Mouse (Mus musculus): ENCODE data around the gene Dpyd. TPM values are rescaled to one million over a fixed set of nuclear protein-coding genes. Genes with fewer than 3 reads are reported as not detected.

The Dpyd gene
- polyA plus RNA-seq, 1 experiment from 2014 or later, result 6.4 TPM

DNA sequence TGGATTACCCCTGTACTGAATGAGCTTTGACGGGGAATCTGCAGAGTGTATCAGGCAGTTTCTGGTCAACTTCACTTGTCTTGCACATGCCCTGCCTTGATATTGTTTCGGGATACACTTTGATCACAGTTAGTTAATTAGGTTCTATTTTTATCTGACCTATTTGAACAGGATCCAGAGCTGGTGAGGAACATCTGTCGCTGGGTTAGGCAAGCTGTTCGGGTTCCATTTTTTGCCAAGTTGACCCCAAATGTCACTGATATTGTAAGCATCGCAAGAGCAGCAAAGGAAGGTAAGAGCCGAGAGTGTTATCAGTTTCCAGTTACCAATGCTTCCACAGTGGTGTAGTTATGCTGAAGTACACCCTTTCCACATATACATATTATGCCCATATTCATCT, 632.1 kb downstream of the Dpyd start:
- Histone ChIP-seq H3K9ac (replicated peaks; ENCODE audit: low read length) (no peak overlapping the region), H3K4me3 (ENCODE audit: low read depth, low read length) (no peak overlapping the region), H3K9me3 (replicated peaks; ENCODE audit: control insufficient read depth, low read length) (no peaks in the 10 kb centered on the region), H3K36me3 (replicated peaks; ENCODE audit: control insufficient read depth, insufficient read depth, low read depth, low read length) (no peaks in the 10 kb centered on the region), H3K27ac (replicated peaks; ENCODE audit: low read depth, low read length) (no peak overlapping the region), H3K27me3 (ENCODE audit: control insufficient read depth, insufficient read depth, low read length) (no peaks in the 10 kb centered on the region), H3K4me2 (ENCODE audit: low read depth, low read length) (no peak overlapping the region), H3K4me1 (ENCODE audit: control insufficient read depth, insufficient read depth, low read length) (no peaks in the 10 kb centered on the region)
- 76% methylated on average over 6 of the region's 6 CpGs for WGBS
- no peak for DNase-seq (ENCODE audit: low spot score)
- no peak for ATAC-seq (replicated peaks; ENCODE audit: insufficient number of reproducible peaks, low FRiP score, low TSS enrichment, low read depth)

DNA sequence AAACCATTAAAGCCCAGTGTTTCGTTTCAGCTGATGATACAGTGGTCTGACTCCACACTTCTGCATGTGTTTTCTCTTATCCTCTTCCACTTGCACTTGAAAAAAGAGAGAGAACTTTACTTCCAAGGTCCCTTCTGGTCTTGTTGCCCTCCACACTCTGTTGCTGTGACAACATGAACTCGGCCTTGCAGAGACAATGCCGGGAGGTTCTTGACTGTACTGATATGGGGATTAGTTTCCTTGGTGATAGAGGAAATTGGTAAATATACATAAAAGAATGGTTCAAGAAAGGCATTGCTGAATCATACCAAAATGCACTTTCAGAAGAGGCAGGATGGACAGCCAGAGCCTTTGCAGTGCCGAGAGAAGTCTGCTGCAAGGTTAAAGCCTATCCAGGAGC, 633.7 kb downstream of the Dpyd start:
- no peaks in the 10 kb centered on the region for H3K4me1 ChIP-seq (ENCODE audit: control insufficient read depth, insufficient read depth, low read length)
- no peak for DNase-seq (ENCODE audit: low spot score)
- no peaks in the 10 kb centered on the region for H3K36me3 ChIP-seq (replicated peaks; ENCODE audit: control insufficient read depth, insufficient read depth, low read depth, low read length)
- ATAC-seq (replicated peaks; ENCODE audit: insufficient number of reproducible peaks, low FRiP score, low TSS enrichment, low read depth), result no peak
- no peak overlapping the region for H3K4me3 ChIP-seq (ENCODE audit: low read depth, low read length)
- H3K27ac ChIP-seq (replicated peaks; ENCODE audit: low read depth, low read length), result no peak overlapping the region
- H3K9me3 ChIP-seq (replicated peaks; ENCODE audit: control insufficient read depth, low read length), result no peaks in the 10 kb centered on the region
- H3K4me2 ChIP-seq (ENCODE audit: low read depth, low read length), result no peak overlapping the region
- no peaks in the 10 kb centered on the region for H3K27me3 ChIP-seq (ENCODE audit: control insufficient read depth, insufficient read depth, low read length)
- no peak overlapping the region for H3K9ac ChIP-seq (replicated peaks; ENCODE audit: low read length)
- 83% methylated on average over 4 of the region's 4 CpGs for WGBS

DNA sequence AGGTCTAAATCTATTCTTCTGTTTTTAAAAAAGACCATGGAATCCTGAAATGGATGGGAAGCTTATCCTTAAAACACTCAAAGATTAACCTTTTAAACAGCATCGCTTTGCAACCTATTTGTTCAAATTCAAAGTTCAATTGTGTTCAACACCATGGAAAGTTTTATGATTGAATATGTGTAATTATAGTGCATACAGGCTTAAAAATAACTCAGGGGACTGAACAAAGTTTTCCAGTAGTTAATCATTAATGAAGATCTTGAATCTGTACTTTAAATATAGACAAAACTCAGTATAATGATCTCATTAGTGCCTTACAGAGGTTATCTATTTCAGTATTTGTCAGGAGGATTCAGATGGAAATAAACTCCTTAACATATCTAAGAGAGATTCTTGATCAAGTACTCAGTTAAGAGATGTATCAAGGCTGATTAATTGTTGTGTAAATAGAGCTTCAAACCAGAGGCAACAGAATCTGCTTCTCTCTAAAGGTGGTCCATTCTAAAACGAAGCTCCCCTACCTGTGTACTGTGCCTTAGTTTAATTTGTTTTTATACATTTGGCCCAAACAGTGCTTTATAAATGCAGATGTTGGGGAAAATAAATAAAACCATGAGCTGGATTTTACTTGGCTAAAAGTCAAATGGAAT, 659.0 kb downstream of the Dpyd start:
- H3K27ac ChIP-seq (replicated peaks; ENCODE audit: low read depth, low read length), result no peak overlapping the region
- H3K27me3 ChIP-seq (ENCODE audit: control insufficient read depth, insufficient read depth, low read length), result no peaks in the 10 kb centered on the region
- H3K4me2 ChIP-seq (ENCODE audit: low read depth, low read length), result no peak overlapping the region
- no peak for ATAC-seq (replicated peaks; ENCODE audit: insufficient number of reproducible peaks, low FRiP score, low TSS enrichment, low read depth)
- no peak for DNase-seq (ENCODE audit: low spot score)
- H3K9me3 ChIP-seq (replicated peaks; ENCODE audit: control insufficient read depth, low read length), result no peaks in the 10 kb centered on the region
- no peak overlapping the region for H3K9ac ChIP-seq (replicated peaks; ENCODE audit: low read length)
- H3K36me3 ChIP-seq (replicated peaks; ENCODE audit: control insufficient read depth, insufficient read depth, low read depth, low read length), result no peaks in the 10 kb centered on the region
- no peak overlapping the region for H3K4me3 ChIP-seq (ENCODE audit: low read depth, low read length)
- WGBS, result 61% methylated on average over 2 of the region's 2 CpGs
- no peaks in the 10 kb centered on the region for H3K4me1 ChIP-seq (ENCODE audit: control insufficient read depth, insufficient read depth, low read length)

DNA sequence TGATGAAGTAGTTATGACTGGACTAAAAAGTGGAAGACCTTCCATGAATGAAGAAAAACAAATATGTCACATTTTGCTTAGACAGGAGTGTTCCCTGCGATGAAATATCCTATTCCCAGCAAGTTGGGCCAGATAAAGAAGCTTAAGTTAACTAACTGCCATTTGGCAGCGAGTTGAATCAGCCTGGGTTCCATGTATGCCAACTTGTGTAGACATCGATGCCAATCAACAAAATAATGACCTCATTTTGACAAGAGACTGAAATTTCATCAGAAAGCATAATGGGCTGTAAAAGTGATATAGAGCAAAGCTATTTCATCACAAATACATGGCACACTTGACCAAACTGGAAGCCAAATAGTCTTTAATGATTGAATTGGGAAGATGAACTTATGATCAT, 681.3 kb downstream of the Dpyd start:
- WGBS, result 86% methylated on average over 3 of the region's 3 CpGs
- H3K27ac ChIP-seq (replicated peaks; ENCODE audit: low read depth, low read length), result no peak overlapping the region
- H3K4me2 ChIP-seq (ENCODE audit: low read depth, low read length), result no peak overlapping the region
- H3K4me1 ChIP-seq (ENCODE audit: control insufficient read depth, insufficient read depth, low read length), result no peaks in the 10 kb centered on the region
- no peaks in the 10 kb centered on the region for H3K36me3 ChIP-seq (replicated peaks; ENCODE audit: control insufficient read depth, insufficient read depth, low read depth, low read length)
- ATAC-seq (replicated peaks; ENCODE audit: insufficient number of reproducible peaks, low FRiP score, low TSS enrichment, low read depth) (no peak), DNase-seq (ENCODE audit: low spot score) (no peak)
- H3K9me3 ChIP-seq (replicated peaks; ENCODE audit: control insufficient read depth, low read length), result no peaks in the 10 kb centered on the region
- no peak overlapping the region for H3K4me3 ChIP-seq (ENCODE audit: low read depth, low read length)
- no peaks in the 10 kb centered on the region for H3K27me3 ChIP-seq (ENCODE audit: control insufficient read depth, insufficient read depth, low read length)
- H3K9ac ChIP-seq (replicated peaks; ENCODE audit: low read length), result no peak overlapping the region

DNA sequence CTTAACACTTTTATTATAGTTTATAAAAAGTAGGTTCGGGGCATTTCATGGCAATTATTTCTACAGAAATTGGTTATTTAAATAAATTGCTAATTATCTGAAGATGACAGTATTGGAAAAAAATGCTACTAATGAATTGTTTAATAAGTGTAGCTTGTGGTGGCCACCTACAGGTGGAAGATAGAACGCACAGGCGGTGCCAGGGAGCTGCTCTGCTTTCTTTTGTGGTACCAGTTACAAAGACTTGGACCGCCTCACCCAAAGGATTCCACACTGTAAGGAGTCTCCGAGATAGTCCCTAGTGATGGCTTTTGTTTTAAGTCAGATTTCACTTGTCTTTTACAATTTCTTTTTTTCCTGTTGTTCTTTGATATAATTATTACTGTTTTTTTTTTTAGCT, 694.6 kb downstream of the Dpyd start:
- H3K36me3 ChIP-seq (replicated peaks; ENCODE audit: control insufficient read depth, insufficient read depth, low read depth, low read length), result no peaks in the 10 kb centered on the region
- H3K4me2 ChIP-seq (ENCODE audit: low read depth, low read length), result no peak overlapping the region
- no peaks in the 10 kb centered on the region for H3K9me3 ChIP-seq (replicated peaks; ENCODE audit: control insufficient read depth, low read length)
- ATAC-seq (replicated peaks; ENCODE audit: insufficient number of reproducible peaks, low FRiP score, low TSS enrichment, low read depth) (no peak), DNase-seq (ENCODE audit: low spot score) (peak; percentile 14)
- H3K4me3 ChIP-seq (ENCODE audit: low read depth, low read length), result no peak overlapping the region
- no peak overlapping the region for H3K9ac ChIP-seq (replicated peaks; ENCODE audit: low read length)
- whole genome bisulfite sequencing, result 42% methylated on average over 5 of the region's 5 CpGs
- no peaks in the 10 kb centered on the region for H3K4me1 ChIP-seq (ENCODE audit: control insufficient read depth, insufficient read depth, low read length)
- no peak overlapping the region for H3K27ac ChIP-seq (replicated peaks; ENCODE audit: low read depth, low read length)
- no peaks in the 10 kb centered on the region for H3K27me3 ChIP-seq (ENCODE audit: control insufficient read depth, insufficient read depth, low read length)

DNA sequence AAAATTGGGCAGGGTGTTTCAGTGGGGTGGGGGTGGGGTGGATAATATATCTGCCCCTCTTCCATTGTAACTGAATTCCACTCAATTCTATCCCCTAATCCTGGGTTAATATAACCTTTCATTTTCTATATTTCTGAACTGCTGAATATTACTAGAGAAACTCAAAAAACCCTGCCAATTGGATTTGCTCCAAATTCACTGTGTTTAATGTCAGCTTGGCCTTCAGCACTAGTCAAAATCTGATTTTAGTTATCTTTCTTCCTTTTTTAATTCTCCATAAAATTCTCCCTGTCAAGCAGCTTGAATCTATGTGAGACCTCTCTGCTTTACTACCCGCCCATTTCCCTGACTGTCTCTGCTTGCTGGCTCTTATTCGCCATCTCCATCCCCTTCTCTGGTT, 713.3 kb downstream of the Dpyd start:
- no peak overlapping the region for H3K4me3 ChIP-seq (ENCODE audit: low read depth, low read length)
- H3K27me3 ChIP-seq (ENCODE audit: control insufficient read depth, insufficient read depth, low read length), result no peaks in the 10 kb centered on the region
- no peaks in the 10 kb centered on the region for H3K9me3 ChIP-seq (replicated peaks; ENCODE audit: control insufficient read depth, low read length)
- H3K4me2 ChIP-seq (ENCODE audit: low read depth, low read length), result no peak overlapping the region
- H3K4me1 ChIP-seq (ENCODE audit: control insufficient read depth, insufficient read depth, low read length), result no peaks in the 10 kb centered on the region
- ATAC-seq (replicated peaks; ENCODE audit: insufficient number of reproducible peaks, low FRiP score, low TSS enrichment, low read depth) (no peak), DNase-seq (ENCODE audit: low spot score) (no peak)
- no peak overlapping the region for H3K27ac ChIP-seq (replicated peaks; ENCODE audit: low read depth, low read length)
- H3K9ac ChIP-seq (replicated peaks; ENCODE audit: low read length), result no peak overlapping the region
- no peaks in the 10 kb centered on the region for H3K36me3 ChIP-seq (replicated peaks; ENCODE audit: control insufficient read depth, insufficient read depth, low read depth, low read length)
- 86% methylated on average over 2 of the region's 2 CpGs for WGBS

DNA sequence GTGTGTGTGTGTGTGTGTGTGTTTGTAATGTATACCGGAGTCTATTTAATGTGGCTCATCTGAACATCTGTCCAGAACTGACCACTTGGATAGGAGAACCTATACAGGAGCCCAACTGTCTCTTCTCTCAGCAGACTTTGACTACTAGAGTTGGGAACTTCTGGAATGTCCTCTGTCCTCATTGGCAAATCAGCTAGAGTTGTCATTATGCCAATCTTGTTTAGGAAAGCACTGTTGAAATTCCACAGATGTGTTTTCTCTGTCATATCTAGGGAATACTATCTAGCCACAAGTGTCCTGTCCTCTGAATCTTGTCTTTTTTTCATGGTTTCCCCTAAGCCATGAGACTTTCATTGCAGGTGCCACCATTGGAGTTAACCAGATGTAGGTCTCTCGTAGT, 718.7 kb downstream of the Dpyd start:
- no peak for DNase-seq (ENCODE audit: low spot score)
- H3K4me3 ChIP-seq (ENCODE audit: low read depth, low read length), result no peak overlapping the region
- H3K9ac ChIP-seq (replicated peaks; ENCODE audit: low read length), result no peak overlapping the region
- no peaks in the 10 kb centered on the region for H3K27me3 ChIP-seq (ENCODE audit: control insufficient read depth, insufficient read depth, low read length)
- no peaks in the 10 kb centered on the region for H3K36me3 ChIP-seq (replicated peaks; ENCODE audit: control insufficient read depth, insufficient read depth, low read depth, low read length)
- H3K9me3 ChIP-seq (replicated peaks; ENCODE audit: control insufficient read depth, low read length), result no peaks in the 10 kb centered on the region
- ATAC-seq (replicated peaks; ENCODE audit: insufficient number of reproducible peaks, low FRiP score, low TSS enrichment, low read depth), result no peak
- H3K4me1 ChIP-seq (ENCODE audit: control insufficient read depth, insufficient read depth, low read length), result no peaks in the 10 kb centered on the region
- H3K27ac ChIP-seq (replicated peaks; ENCODE audit: low read depth, low read length), result no peak overlapping the region
- WGBS, result 92% methylated on average over 2 of the region's 2 CpGs
- no peak overlapping the region for H3K4me2 ChIP-seq (ENCODE audit: low read depth, low read length)

DNA sequence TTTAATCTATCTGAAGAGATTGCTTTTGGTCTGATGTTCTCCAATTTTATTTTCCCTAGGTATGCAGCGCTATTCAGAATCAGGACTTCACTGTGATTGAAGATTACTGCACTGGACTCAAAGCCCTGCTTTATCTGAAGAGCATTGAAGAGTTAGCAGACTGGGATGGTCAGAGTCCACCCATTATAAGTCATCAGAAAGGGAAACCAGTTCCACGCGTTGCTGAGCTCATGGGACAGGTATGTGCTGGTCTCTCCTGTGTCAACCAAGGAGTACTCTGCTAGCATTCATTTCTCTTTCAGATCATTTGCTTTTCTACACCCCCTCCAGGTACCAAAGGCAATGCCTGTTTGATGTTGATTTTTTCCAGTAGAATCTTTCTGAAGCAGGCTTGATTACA, 752.8 kb downstream of the Dpyd start:
- no peak overlapping the region for H3K4me2 ChIP-seq (ENCODE audit: low read depth, low read length)
- H3K27ac ChIP-seq (replicated peaks; ENCODE audit: low read depth, low read length), result no peak overlapping the region
- ATAC-seq (replicated peaks; ENCODE audit: insufficient number of reproducible peaks, low FRiP score, low TSS enrichment, low read depth) (no peak), DNase-seq (ENCODE audit: low spot score) (no peak)
- no peaks in the 10 kb centered on the region for H3K27me3 ChIP-seq (ENCODE audit: control insufficient read depth, insufficient read depth, low read length)
- H3K9me3 ChIP-seq (replicated peaks; ENCODE audit: control insufficient read depth, low read length), result no peaks in the 10 kb centered on the region
- H3K4me1 ChIP-seq (ENCODE audit: control insufficient read depth, insufficient read depth, low read length), result no peaks in the 10 kb centered on the region
- H3K4me3 ChIP-seq (ENCODE audit: low read depth, low read length), result no peak overlapping the region
- WGBS, result 85% methylated on average over 3 of the region's 3 CpGs
- no peak overlapping the region for H3K9ac ChIP-seq (replicated peaks; ENCODE audit: low read length)
- no peaks in the 10 kb centered on the region for H3K36me3 ChIP-seq (replicated peaks; ENCODE audit: control insufficient read depth, insufficient read depth, low read depth, low read length)

Measured in embryonic facial prominence, embryonic 11.5 days (tissue).